Mouse (Mus musculus) lung, postnatal 0 days (tissue): ENCODE measurements at regions not wholly inside any gene's neighbourhood (a gene's known extent, or its start where the extent isn't known, plus 50 kb on each side); places are given as distances from the start of the nearest gene placed in this dataset.

Source experiments
- CTCF ChIP-seq: IDR thresholded peaks from 2 replicates; pipeline ENCODE4 v1.5.1; 2016; ENCODE audit warnings: antibody characterized with exemption, mild to moderate bottlenecking
- EP300 ChIP-seq: IDR thresholded peaks from 2 replicates; pipeline ENCODE4 v1.6.1; 2016; ENCODE audit warnings: antibody characterized with exemption, mild to moderate bottlenecking, control low read depth

- TF ChIP-seq CTCF (no peak), EP300 (no peak)
Observed at GRCm38 (mm10) chr13:107300792-107301191, 278.9 kb upstream of the Kif2a start.
